Mouse (Mus musculus) gastrocnemius, adult 2 months (tissue): Measurements from ENCODE around the gene Gm10803. TPM values are rescaled to one million over a fixed set of nuclear protein-coding genes. Genes with fewer than 3 reads are reported as not detected.
"Not testable (repeated sequence)": the region's sequence is repeated elsewhere in the genome, so short reads cannot be mapped to it uniquely, and the experiment has no call there.

Experiments used
- DNase-seq: peaks from one replicate; pipeline ENCODE4 v3.0.0; 2022
- H3K27ac ChIP-seq: fragments of 200-600 bp; 2 replicates; pipeline ENCODE4 v1.8.1; 2022; ENCODE audit warnings: mild to moderate bottlenecking
- H3K4me3 ChIP-seq: fragments of 200-600 bp; 2 replicates; pipeline ENCODE4 v1.8.1; 2022; ENCODE audit warnings: mild to moderate bottlenecking, moderate library complexity
- CTCF ChIP-seq: fragments of 200-600 bp; IDR thresholded peaks from 2 replicates; pipeline ENCODE4 v1.8.1; 2022; ENCODE audit warnings: antibody characterized with exemption, mild to moderate bottlenecking, moderate library complexity
- intact Hi-C: fragments of 180-260 bp; cut with DNase I; formaldehyde crosslinking; loops from one replicate; pipeline ENCODE4 v1.15.1; 2025
- long read RNA-seq, 2 experiments: library from polyadenylated mRNA; stranded (forward); transcript quantifications; one replicate each; pipeline ENCODE4 v2.0.0; 2021
- total RNA-seq, 2 experiments: library from RNA; stranded (reverse); gene quantifications; 2 replicates each; pipeline ENCODE4 v1.2.3; 2021

The Gm10803 gene
- not detected for total RNA-seq
- long read RNA-seq, experiment 1: 0 reads
- long read RNA-seq, experiment 2: 0 reads

- intact Hi-C loops, H3K4me3 ChIP-seq, H3K27ac ChIP-seq, DNase-seq: not testable (repeated sequence)
Measured at GRCm38 (mm10) chr2:93560268-93560667, at the start of gene Gm10803. TSS of gene Gm10803 (plus strand) at chr2:93560568.

- intact Hi-C loops: no loop called here
- no peak for TF ChIP-seq CTCF
- no peak for DNase-seq
Measured at GRCm38 (mm10) chr2:93510839-93511238, 49.5 kb upstream of the Gm10803 start.

GRCm38 (mm10) chr2:93512130-93512529 lies 48.2 kb upstream of the Gm10803 start:
- DNase-seq: no peak
- Histone ChIP-seq H3K4me3 (no peak overlapping the region), H3K27ac (no peak overlapping the region)
- intact Hi-C loops: no loop called here
- TF ChIP-seq CTCF: no peak

More at GRCm38 (mm10) chr2:93510839-93511238, 49.5 kb upstream of the Gm10803 start:
- no peak overlapping the region for H3K4me3 ChIP-seq
- no peak overlapping the region for H3K27ac ChIP-seq

- intact Hi-C loops: no loop called here
- Histone ChIP-seq H3K27ac (no peak overlapping the region), H3K4me3 (no peak overlapping the region)
- no peak for TF ChIP-seq CTCF
- DNase-seq: no peak
Measured at GRCm38 (mm10) chr2:93515246-93515645, 45.1 kb upstream of the Gm10803 start.

- no peak for TF ChIP-seq CTCF
- intact Hi-C loops: no loop called here
- DNase-seq: peak; percentile 43
- Histone ChIP-seq H3K27ac (no peak overlapping the region), H3K4me3 (no peak overlapping the region)
Measured at GRCm38 (mm10) chr2:93521042-93521441, 39.3 kb upstream of the Gm10803 start.

GRCm38 (mm10) chr2:93521571-93521970 lies 38.8 kb upstream of the Gm10803 start:
- Histone ChIP-seq H3K4me3 (no peak overlapping the region), H3K27ac (no peak overlapping the region)
- TF ChIP-seq CTCF: no peak
- intact Hi-C loops: no loop called here
- DNase-seq: no peak

GRCm38 (mm10) chr2:93522005-93522404 lies 38.4 kb upstream of the Gm10803 start:
- Histone ChIP-seq H3K27ac (no peak overlapping the region), H3K4me3 (no peak overlapping the region)
- no peak for TF ChIP-seq CTCF
- DNase-seq: no peak
- intact Hi-C loops: no loop called here

GRCm38 (mm10) chr2:93525033-93525762 lies 35.2 kb upstream of the Gm10803 start:
- TF ChIP-seq CTCF: no peak
- Histone ChIP-seq H3K27ac (no peak overlapping the region), H3K4me3 (no peak overlapping the region)
- no peak for DNase-seq
- intact Hi-C loops: no loop called here

- intact Hi-C loops: no loop called here
- Histone ChIP-seq H3K27ac (no peak overlapping the region), H3K4me3 (no peak overlapping the region)
- TF ChIP-seq CTCF: no peak
- DNase-seq: no peak
Measured at GRCm38 (mm10) chr2:93529602-93530001, 30.8 kb upstream of the Gm10803 start.

GRCm38 (mm10) chr2:93533891-93534290 lies 26.5 kb upstream of the Gm10803 start:
- no peak for TF ChIP-seq CTCF
- no peak overlapping the region for H3K27ac ChIP-seq
- no peak overlapping the region for H3K4me3 ChIP-seq
- intact Hi-C loops: no loop called here
- no peak for DNase-seq

- peak; percentile 26 for TF ChIP-seq CTCF
- DNase-seq: no peak
Measured at GRCm38 (mm10) chr2:93537385-93537967, 22.9 kb upstream of the Gm10803 start.

GRCm38 (mm10) chr2:93538140-93538539 lies 22.2 kb upstream of the Gm10803 start:
- no peak for TF ChIP-seq CTCF
- Histone ChIP-seq H3K4me3 (no peak overlapping the region), H3K27ac (no peak overlapping the region)
- peak; percentile 22 for DNase-seq
- intact Hi-C loops: no loop called here

More at GRCm38 (mm10) chr2:93537385-93537967, 22.9 kb upstream of the Gm10803 start:
- no peak overlapping the region for H3K27ac ChIP-seq
- intact Hi-C loops: no loop called here
- no peak overlapping the region for H3K4me3 ChIP-seq

GRCm38 (mm10) chr2:93541771-93542170 lies 18.6 kb upstream of the Gm10803 start:
- DNase-seq: no peak
- no peak for TF ChIP-seq CTCF
- no peak overlapping the region for H3K27ac ChIP-seq
- intact Hi-C loops: no loop called here
- no peak overlapping the region for H3K4me3 ChIP-seq
